Mouse (Mus musculus) cortical plate, adult 2 months (tissue): ENCODE measurements around the gene Cpd. TPM values are rescaled to one million over a fixed set of nuclear protein-coding genes. Genes with fewer than 3 reads are reported as not detected.
"Not testable (repeated sequence)": the region's sequence is repeated elsewhere in the genome, so short reads cannot be mapped to it uniquely, and the experiment has no call there.

Experiments
- H3K27ac ChIP-seq: fragments of 200-500 bp; 2 replicates; pipeline ENCODE4 v1.5.1; 2012; ENCODE audit warnings: low read length, control low read depth, inconsistent platforms; ENCODE audit not compliant: insufficient read depth
- H3K4me1 ChIP-seq: fragments of 200-500 bp; 2 replicates; pipeline ENCODE4 v1.6.1; 2011; ENCODE audit warnings: low read length; ENCODE audit not compliant: control insufficient read depth, insufficient read depth
- H3K4me3 ChIP-seq: fragments of 200-500 bp; 2 replicates; pipeline ENCODE4 v1.5.1; 2011; ENCODE audit warnings: mild to moderate bottlenecking, low read length, control low read depth; ENCODE audit not compliant: insufficient read depth
- CTCF ChIP-seq: fragments of 200-500 bp; IDR thresholded peaks from 2 replicates; pipeline ENCODE4 v1.5.1; 2011; ENCODE audit warnings: mild to moderate bottlenecking, control low read depth, low read length; ENCODE audit not compliant: insufficient read depth; ENCODE audit errors: extremely low read depth
- POLR2A ChIP-seq: fragments of 200-500 bp; IDR thresholded peaks from 2 replicates; pipeline ENCODE4 v1.6.1; 2011; ENCODE audit warnings: mild to moderate bottlenecking, low read length, control low read depth; ENCODE audit not compliant: insufficient read depth; ENCODE audit errors: extremely low read depth
- polyA plus RNA-seq: library from polyadenylated mRNA; depleted of rRNA; stranded (reverse); fragments of >200 nt; gene quantifications from 2 replicates; pipeline ENCODE4 v1.2.3, GENCODE M21; 2012

Cpd gene
- polyA plus RNA-seq, 1 experiment = 30.5 TPM

DNA sequence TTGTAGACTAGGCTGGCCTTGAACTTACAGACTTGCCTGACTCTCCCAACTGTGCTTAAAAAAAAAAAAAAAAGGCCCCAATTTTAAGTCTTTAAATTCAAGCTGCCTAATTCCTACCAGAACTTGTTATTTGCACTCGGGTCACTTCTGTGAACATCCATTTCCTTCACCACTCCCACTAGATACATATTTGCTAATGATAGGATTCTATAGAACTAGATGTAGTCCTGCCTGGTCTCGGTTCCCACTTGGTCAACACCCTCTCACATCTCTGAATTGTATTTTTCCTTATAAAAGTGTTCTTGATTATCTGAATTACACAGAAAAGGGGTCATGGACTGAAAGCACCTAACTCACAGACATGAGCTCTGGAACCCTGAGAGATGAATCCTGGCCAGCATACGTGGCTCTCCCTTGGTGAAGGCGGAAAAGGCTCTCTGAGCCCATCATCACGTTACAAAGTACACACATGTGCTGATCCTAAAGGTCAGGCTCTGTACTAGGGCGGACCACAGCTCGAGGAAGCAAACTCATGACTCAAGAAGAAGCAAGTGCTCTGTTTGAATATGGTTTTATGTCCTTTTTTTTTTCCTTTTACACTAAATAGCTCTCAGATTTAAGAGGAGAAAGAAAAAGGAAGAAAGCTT lies 22.5 kb downstream of the Cpd start:
- Histone ChIP-seq H3K4me1 (peaks cover 2% of the 10 kb centered on the region), H3K4me3 (no peak overlapping the region), H3K27ac (no peak overlapping the region)
- TF ChIP-seq CTCF (no peak), POLR2A (no peak)

DNA sequence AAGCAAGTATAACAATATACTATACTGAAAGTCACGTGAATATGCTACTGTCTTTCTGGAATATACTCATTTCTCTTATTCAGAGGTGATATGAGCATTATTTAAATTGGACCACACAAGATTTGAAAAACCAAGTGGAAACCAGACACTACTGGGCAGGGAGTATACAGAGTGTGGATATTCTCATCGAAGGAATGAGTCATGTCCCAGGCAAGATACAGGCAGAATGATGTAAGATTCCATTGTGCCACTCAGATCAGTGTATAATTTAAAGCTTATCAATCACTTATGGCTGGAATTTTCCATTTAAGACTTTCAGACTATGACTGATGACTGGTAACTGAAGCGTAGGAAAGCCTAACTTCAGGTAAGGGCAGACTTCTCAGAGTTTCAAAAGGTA lies 23.2 kb downstream of the Cpd start:
- TF ChIP-seq CTCF (no peak), POLR2A (no peak)

DNA sequence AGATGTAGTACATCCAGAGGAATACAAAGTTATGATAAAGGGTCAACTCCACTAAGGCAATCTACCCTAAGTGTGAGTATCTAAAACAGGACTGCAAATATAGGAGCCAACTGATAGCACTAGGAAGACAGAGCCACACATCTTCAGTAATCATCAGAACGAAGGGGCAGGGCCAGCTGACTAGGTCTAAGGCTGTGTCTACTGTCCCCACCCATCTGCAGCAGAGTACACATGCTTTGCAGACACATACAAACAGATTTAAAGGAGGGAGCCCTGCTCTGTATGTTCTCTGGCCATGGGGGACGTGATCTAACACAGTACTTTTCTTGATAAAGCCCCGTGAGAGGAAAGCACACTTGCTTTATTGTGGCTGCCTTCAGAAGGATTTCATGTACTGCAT lies 25.5 kb downstream of the Cpd start:
- no peak for TF ChIP-seq POLR2A
- Histone ChIP-seq H3K4me1 (peaks cover under 1% of the 10 kb centered on the region), H3K4me3 (no peak overlapping the region), H3K27ac (no peak overlapping the region)

More for the DNA sequence above, 23.2 kb downstream of the Cpd start:
- peaks cover 2% of the 10 kb centered on the region for H3K4me1 ChIP-seq
- H3K4me3 ChIP-seq = no peak overlapping the region
- H3K27ac ChIP-seq = no peak overlapping the region

DNA sequence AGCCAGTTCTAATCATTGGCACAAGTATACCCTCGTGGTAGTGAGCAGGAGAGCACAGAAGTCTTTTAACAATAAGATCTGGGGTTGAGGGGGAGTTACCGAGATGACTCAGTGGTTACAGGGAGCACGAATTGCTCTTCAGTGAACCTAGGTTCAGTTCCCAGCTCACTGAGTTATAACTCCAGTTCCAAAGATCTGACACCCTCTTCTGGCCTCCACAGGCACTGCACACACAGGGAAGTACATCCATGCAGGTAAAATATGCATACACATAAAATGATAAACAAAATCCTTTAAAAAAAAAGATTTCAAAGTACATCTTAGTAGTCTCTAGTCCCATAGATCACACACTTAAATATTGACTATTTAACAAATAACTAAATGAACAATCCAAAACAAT lies 29.2 kb downstream of the Cpd start:
- no peaks in the 10 kb centered on the region; the same call in 1 of the 2 replicates for H3K4me1 ChIP-seq
- TF ChIP-seq POLR2A (no peak), CTCF (no peak)
- H3K27ac ChIP-seq = no peak overlapping the region
- no peak overlapping the region for H3K4me3 ChIP-seq

DNA sequence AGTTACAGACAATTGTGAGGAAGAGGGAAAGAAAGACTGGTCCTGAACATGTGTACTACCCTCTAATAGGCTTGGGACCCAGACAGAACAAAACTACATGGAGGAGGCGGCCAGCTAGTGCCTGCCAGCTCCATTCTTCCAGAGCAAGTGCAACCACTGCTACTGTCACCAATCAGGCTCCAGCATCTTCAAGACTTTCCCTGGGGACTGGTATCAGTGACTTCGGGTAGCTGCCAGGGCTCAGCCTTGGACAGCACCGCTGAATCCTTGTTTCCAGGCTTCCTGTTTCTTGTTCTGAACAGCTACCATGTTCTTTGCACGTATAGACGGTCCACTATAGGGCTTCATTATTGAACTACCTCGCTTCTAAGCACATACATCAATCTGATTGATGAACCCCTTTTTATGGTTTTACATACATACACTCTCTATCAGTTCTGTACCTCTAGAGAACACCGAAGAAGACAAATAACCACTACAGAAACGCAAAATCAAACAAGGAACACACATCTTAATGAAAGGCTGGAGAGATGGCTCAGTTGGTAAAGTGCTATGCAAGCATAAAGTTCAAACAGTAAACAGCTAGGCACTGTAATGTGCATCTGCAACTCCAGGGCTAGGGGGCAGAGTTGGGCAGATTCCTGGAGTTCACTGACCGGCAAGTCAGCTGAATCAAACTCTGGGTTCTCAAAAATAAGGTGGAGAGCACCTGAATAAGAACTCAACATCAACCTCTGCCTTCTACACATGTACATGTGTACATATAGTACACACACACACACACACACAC lies 35.9 kb downstream of the Cpd start:
- H3K4me3 ChIP-seq = no peak overlapping the region
- H3K4me1 ChIP-seq = peaks cover 1% of the 10 kb centered on the region; the same call in 1 of the 2 replicates
- no peak overlapping the region for H3K27ac ChIP-seq
- no peak for TF ChIP-seq POLR2A
- peak; percentile 51 for TF ChIP-seq CTCF

DNA sequence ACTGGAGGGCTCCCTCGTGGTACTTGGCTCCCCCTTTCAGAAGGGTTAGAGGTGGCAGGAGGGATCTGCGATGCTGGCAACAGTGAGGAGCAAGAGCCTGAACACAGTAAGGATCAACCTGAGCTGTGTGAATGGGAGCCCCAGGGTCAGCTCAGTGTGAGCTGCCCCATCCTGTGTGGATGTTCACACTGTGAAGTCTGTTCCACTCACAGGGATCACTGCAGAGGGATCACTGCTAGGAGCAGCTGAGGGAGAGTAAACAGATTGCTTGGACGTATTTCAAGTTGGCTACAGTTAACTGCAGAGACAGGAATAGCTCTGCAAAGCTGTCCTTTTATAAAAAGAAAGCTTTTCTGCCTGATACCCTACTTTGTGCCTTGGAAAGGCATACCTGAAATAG lies 37.4 kb downstream of the Cpd start:
- TF ChIP-seq CTCF (no peak), POLR2A (no peak)
- Histone ChIP-seq H3K27ac (no peak overlapping the region), H3K4me1 (0 out of 2 replicates have a peak, but pooled peaks cover 1% of the 10 kb centered on the region), H3K4me3 (no peak overlapping the region)

DNA sequence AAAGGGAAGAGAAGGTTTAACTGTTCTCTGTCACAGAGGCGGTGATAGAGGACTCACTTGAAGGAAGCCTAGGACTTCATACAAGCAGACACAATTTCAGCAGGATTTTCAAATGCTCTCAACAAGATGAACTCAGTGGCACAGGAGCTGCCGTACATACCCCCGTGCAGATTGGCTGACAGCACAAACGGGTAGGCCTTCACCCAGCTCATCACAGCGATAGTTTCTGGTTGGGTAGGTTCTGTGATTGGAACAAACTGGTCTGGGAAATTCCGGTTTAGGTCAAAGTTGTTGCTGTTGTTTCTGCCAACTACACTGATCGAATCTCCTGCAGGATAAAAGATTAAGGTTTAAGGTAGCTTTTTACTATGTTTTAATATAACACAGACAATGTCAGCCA lies 38.3 kb downstream of the Cpd start:
- no peak overlapping the region for H3K4me3 ChIP-seq
- H3K4me1 ChIP-seq = 0 out of 2 replicates have a peak, but pooled peaks cover 1% of the 10 kb centered on the region
- H3K27ac ChIP-seq = no peak overlapping the region
- TF ChIP-seq CTCF (no peak), POLR2A (no peak)

DNA sequence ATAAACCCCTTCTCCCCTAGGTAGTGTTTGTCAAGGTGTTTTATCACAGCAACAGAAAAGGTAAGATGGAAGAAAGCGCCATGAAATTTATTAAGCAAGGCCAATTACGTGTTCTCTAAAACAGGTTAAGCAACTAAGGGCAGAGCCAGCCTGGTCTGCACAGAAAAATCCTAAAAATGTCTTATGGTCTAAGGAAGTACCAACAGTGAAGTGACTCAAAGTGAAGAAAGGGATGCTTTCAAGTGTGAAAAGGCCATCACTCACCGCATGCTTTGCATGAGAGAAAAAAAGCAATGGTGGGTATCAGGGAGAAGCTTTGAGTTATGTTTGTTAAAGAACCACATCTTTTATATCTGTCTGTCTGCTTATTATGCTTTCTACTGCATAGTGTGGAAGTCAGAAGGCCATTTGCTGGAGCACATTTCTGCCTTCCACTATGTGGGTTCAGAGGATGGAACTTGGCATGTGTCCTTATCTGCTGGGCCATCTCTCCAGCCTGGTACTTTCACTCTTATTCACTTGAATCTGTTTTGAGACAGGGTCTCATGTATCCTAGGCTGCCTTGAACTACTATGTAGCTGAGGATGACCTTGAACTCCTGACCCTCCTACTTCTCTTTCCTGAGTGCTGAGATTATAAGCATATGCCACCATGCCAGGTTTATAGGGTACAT lies 39.7 kb downstream of the Cpd start:
- H3K4me1 ChIP-seq = 0 out of 2 replicates have a peak, but pooled peaks cover 1% of the 10 kb centered on the region
- H3K27ac ChIP-seq = no peak overlapping the region
- no peak overlapping the region for H3K4me3 ChIP-seq
- TF ChIP-seq CTCF (no peak), POLR2A (no peak)

DNA sequence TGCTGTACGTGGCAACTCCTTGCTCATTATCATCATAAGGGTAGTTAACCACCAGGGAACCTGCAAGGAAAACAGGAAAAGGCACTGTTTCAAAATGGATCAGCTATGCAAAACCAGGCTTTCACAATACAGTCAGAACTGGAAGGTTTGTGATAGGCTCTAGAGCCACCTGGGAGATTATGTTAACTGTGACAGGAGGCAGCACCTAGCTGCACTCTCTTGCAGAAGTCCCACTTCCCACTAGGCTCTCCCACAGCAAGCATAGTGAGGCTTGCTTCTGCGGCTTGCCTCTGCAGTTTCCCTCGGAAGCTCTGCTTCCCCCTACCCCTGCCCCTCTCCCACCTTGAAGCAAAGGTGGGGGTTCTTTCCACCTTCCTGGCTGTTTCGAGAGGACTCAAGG lies 40.8 kb downstream of the Cpd start:
- no peak overlapping the region for H3K4me3 ChIP-seq
- H3K4me1 ChIP-seq = 0 out of 2 replicates have a peak, but pooled peaks cover 1% of the 10 kb centered on the region
- no peak overlapping the region for H3K27ac ChIP-seq
- TF ChIP-seq CTCF (no peak), POLR2A (no peak)

DNA sequence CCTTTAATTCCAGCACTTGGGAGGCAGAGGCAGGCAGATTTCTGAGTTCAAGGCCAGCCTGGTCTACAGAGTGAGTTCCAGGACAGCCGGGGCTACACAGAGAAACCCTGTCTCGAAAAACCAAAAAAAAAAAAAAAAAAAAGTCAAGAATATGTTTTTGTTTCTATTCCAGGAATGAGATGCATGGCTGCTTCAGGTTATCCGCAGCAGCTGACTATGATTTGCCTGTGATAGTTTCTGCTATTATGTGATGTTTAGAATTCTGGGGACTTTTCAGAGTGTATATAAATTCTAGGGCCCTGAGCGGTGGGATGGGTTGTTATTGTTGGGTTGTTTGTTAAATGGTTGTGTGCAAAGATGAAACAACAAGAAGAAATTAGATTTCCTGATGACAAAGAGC lies 41.7 kb downstream of the Cpd start:
- H3K4me1 ChIP-seq, H3K4me3 ChIP-seq, H3K27ac ChIP-seq: not testable (repeated sequence)
